Mouse (Mus musculus): ENCODE results near the gene Pnmt.

- TF ChIP-seq GATA1 (IDR thresholded peaks at IDR 0.05; ENCODE audit: low read length) (no peak), TAL1 (IDR thresholded peaks at IDR 0.05; ENCODE audit: low read length) (no peak)
Measured at GRCm38 (mm10) chr11:98392034-98392433, 5.8 kb downstream of the Pnmt start.
